Mouse (Mus musculus): ENCODE measurements at regions not wholly inside any gene's neighbourhood (a gene's known extent, or its start where the extent isn't known, plus 50 kb on each side); places are given as distances from the start of the nearest gene placed in this dataset.
"Not testable (repeated sequence)": the region's sequence is repeated elsewhere in the genome, so short reads cannot be mapped to it uniquely, and the experiment has no call there.

GRCm38 (mm10) chr6:143440237-143440950 is 273.4 kb downstream of the Etnk1 start:
- no peak for ATAC-seq (ENCODE audit: insufficient number of reproducible peaks, insufficient read depth, low FRiP score, low TSS enrichment, low read depth)
- Histone ChIP-seq H3K9ac (no peak overlapping the region), H3K27me3 (peaks cover 70% of the 10 kb centered on the region), H3K4me2 (no peak overlapping the region), H3K27ac (no peak overlapping the region), H3K4me1 (peaks cover 19% of the 10 kb centered on the region), H3K9me3 (no peaks in the 10 kb centered on the region), H3K36me3 (no peaks in the 10 kb centered on the region), H3K4me3 (no peak overlapping the region)
- WGBS = 71% methylated on average over 15 of the region's 15 CpGs

- Histone ChIP-seq H3K4me3 (no peak overlapping the region), H3K36me3 (no peaks in the 10 kb centered on the region), H3K9ac (no peak overlapping the region), H3K27me3 (peaks cover 78% of the 10 kb centered on the region), H3K4me2 (no peak overlapping the region), H3K4me1 (peaks cover 16% of the 10 kb centered on the region), H3K27ac (no peak overlapping the region), H3K9me3 (no peaks in the 10 kb centered on the region)
- 88% methylated on average over 8 of the region's 8 CpGs for WGBS
- no peak for ATAC-seq (ENCODE audit: insufficient number of reproducible peaks, insufficient read depth, low FRiP score, low TSS enrichment, low read depth)
Observed at GRCm38 (mm10) chr6:143442361-143442760, 275.3 kb downstream of the Etnk1 start.

- WGBS = 84% methylated on average over 6 of the region's 6 CpGs
- Histone ChIP-seq H3K9me3 (no peaks in the 10 kb centered on the region), H3K4me2 (no peak overlapping the region), H3K27ac (no peak overlapping the region), H3K9ac (no peak overlapping the region), H3K4me3 (no peak overlapping the region), H3K36me3 (no peaks in the 10 kb centered on the region), H3K4me1 (peaks cover 5% of the 10 kb centered on the region), H3K27me3 (peaks cover 86% of the 10 kb centered on the region)
- ATAC-seq (ENCODE audit: insufficient number of reproducible peaks, insufficient read depth, low FRiP score, low TSS enrichment, low read depth) = no peak
Observed at GRCm38 (mm10) chr6:143443446-143443845, 276.4 kb downstream of the Etnk1 start.

GRCm38 (mm10) chr6:143444782-143445181 is 277.8 kb downstream of the Etnk1 start:
- no peaks in the 10 kb centered on the region for H3K36me3 ChIP-seq
- H3K27me3 ChIP-seq = peaks cover 86% of the 10 kb centered on the region
- no peak overlapping the region for H3K4me2 ChIP-seq
- H3K9me3 ChIP-seq = no peaks in the 10 kb centered on the region
- ATAC-seq (ENCODE audit: insufficient number of reproducible peaks, insufficient read depth, low FRiP score, low TSS enrichment, low read depth) = no peak
- H3K4me1 ChIP-seq = no peaks in the 10 kb centered on the region
- no peak overlapping the region for H3K27ac ChIP-seq
- H3K9ac ChIP-seq = no peak overlapping the region
- 66% methylated on average over 3 of the region's 3 CpGs for WGBS
- H3K4me3 ChIP-seq = no peak overlapping the region

DNA sequence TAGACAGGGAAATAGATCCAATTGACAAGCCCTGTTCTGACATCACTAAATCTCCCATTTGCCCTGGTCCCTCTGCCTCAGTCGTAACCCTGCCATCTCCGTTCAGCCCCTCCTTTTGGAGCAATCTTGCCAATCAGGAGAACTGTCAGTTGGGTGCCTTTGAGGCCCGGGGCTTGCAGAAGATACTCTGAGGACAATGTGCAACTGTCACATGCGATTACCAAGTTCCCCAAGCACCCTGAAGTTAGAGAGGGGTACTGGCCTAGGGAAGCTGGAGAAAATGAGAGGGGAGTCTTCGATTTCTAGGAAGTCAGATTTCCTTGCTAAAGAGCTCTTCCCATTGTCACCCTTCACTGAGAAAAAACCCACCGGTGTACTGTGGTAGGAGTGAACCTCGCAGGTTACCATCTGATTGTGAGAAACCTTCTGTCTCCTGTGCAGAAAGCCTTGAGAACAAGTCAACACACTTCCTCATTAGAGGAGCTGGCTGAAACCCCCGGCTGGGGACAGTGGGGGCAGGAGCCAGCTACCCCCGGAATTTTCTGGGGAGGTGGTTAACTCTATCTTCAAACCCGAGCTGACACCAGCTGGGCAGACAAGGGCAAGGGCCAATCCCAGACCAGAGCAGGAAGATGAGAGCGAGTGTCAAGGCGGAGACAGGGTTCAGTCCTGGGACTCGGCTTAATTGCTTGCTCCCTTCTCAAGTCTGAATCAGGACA is 279.0 kb downstream of the Etnk1 start:
- Histone ChIP-seq H3K36me3 (no peaks in the 10 kb centered on the region), H3K4me2 (no peak overlapping the region), H3K27ac (no peak overlapping the region), H3K9ac (no peak overlapping the region), H3K4me1 (no peaks in the 10 kb centered on the region), H3K9me3 (no peaks in the 10 kb centered on the region), H3K27me3 (peaks cover 82% of the 10 kb centered on the region), H3K4me3 (no peak overlapping the region)
- ATAC-seq (ENCODE audit: insufficient number of reproducible peaks, insufficient read depth, low FRiP score, low TSS enrichment, low read depth) = no peak
- WGBS = 80% methylated on average over 13 of the region's 13 CpGs

DNA sequence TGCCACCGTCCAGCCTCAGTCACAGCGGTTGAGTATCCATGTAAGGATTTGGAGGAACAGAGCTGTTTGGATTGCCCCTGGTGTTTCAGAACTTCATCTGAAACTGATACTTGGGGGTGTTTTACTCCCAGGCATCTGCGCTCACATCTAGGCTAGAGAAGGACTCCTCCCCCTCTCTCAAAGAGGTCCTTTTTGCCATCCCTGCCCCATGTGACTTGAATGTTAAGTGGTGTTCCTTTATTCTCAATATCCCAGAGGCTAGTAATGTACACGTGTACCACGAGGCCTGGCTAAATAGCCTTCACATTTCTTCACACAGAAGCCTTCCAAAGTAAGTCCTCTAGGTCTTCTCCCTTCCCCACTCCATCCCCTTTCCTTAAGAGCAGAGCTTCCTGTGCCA is 280.0 kb downstream of the Etnk1 start:
- no peak overlapping the region for H3K4me2 ChIP-seq

DNA sequence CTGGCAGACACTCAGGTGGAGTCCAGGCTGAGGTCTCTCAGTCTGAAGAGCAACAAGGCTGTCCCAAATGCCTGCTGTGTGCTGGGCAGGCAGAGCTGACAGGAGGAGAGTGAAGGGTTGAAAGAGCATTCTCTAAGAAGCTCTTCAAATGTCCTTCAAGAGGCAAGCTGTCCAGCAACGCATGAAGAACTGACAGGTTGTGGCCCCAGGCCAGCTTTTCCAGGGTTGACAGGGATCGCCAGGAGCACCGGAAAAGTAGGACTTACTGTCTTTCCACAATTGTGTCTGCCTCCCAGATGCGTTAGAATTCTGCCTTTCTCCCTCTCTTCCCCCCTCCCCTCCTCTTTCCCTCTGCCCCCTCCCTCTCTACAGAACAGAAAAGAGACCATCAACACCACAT is 282.1 kb downstream of the Etnk1 start:
- Histone ChIP-seq H3K9me3 (no peaks in the 10 kb centered on the region; the same call in none of the 2 replicates), H3K4me1 (no peaks in the 10 kb centered on the region), H3K36me3 (no peaks in the 10 kb centered on the region), H3K27me3 (peaks cover 64% of the 10 kb centered on the region), H3K9ac (no peak overlapping the region), H3K4me3 (no peak overlapping the region), H3K4me2 (no peak overlapping the region), H3K27ac (no peak overlapping the region)
- WGBS = 64% methylated on average over 4 of the region's 4 CpGs
- no peak for ATAC-seq (ENCODE audit: insufficient number of reproducible peaks, insufficient read depth, low FRiP score, low TSS enrichment, low read depth)

More for the DNA sequence above, 280.0 kb downstream of the Etnk1 start:
- no peak overlapping the region for H3K9ac ChIP-seq
- no peak for ATAC-seq (ENCODE audit: insufficient number of reproducible peaks, insufficient read depth, low FRiP score, low TSS enrichment, low read depth)
- H3K27ac ChIP-seq = no peak overlapping the region
- no peak overlapping the region for H3K4me3 ChIP-seq
- H3K9me3 ChIP-seq = no peaks in the 10 kb centered on the region; the same call in none of the 2 replicates
- WGBS = 76% methylated on average over 5 of the region's 5 CpGs
- no peaks in the 10 kb centered on the region for H3K4me1 ChIP-seq
- peaks cover 83% of the 10 kb centered on the region for H3K27me3 ChIP-seq
- no peaks in the 10 kb centered on the region for H3K36me3 ChIP-seq

DNA sequence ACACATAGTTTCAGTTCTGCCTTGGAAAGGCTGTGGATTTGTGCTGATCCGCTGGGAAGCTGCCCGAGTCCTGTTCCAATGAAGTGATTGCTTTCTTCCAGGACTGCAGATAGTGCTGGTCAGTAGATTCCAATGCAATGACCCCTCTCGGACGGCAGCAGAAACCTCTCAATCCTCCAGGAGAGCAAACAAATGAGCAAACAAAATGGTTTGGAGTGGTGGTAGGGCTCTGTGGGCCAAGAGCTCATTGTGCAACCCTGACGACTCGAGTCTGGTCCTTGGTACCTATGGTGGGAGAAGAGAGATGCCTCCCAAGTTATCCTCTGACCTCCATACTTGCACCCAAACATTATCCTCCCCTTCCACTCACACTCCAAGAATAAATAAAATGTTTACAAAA is 284.8 kb downstream of the Etnk1 start:
- H3K27me3 ChIP-seq = peaks cover 45% of the 10 kb centered on the region
- H3K4me2 ChIP-seq = no peak overlapping the region
- no peak overlapping the region for H3K9ac ChIP-seq
- H3K4me1 ChIP-seq = no peaks in the 10 kb centered on the region
- 95% methylated on average over 6 of the region's 6 CpGs for WGBS
- no peaks in the 10 kb centered on the region for H3K36me3 ChIP-seq
- no peaks in the 10 kb centered on the region; the same call in none of the 2 replicates for H3K9me3 ChIP-seq
- no peak overlapping the region for H3K27ac ChIP-seq
- no peak for ATAC-seq (ENCODE audit: insufficient number of reproducible peaks, insufficient read depth, low FRiP score, low TSS enrichment, low read depth)
- no peak overlapping the region for H3K4me3 ChIP-seq

GRCm38 (mm10) chr6:143454695-143455218 is 287.7 kb downstream of the Etnk1 start:
- Histone ChIP-seq H3K27me3 (peaks cover 22% of the 10 kb centered on the region), H3K27ac (no peak overlapping the region), H3K36me3 (no peaks in the 10 kb centered on the region), H3K4me2 (no peak overlapping the region), H3K4me3 (no peak overlapping the region), H3K4me1 (no peaks in the 10 kb centered on the region), H3K9ac (no peak overlapping the region), H3K9me3 (no peaks in the 10 kb centered on the region; the same call in none of the 2 replicates)
- 92% methylated on average over 9 of the region's 9 CpGs for WGBS
- ATAC-seq (ENCODE audit: insufficient number of reproducible peaks, insufficient read depth, low FRiP score, low TSS enrichment, low read depth) = no peak

DNA sequence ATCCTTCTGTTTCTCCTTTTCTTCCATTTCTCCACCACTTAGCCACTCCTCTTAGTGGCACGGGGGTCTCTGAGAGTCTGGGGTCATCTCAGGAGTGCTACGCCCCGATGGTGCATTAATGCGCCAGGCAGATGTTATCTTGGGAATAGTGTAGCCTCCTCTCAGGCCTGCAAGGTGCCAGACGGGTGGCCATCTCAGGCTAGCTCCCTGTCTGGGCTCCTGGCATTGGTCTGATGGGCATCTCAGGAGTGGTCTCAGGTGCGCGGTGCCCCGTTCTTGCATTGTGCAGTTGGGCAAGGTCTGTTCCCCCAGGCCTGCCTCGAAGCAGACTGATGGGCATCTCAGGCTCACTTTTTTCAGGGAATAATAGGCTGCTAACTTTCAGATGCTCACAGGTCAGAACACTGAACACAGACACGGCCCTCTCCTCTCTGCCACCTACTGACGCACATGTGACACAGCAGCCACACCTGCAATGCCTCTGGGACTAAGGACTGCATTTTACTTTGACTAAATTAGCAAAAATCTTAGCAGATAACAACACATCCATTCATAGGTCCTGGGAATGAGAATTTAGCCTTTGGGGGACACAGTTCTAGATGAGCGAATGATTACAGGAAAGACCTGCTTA is 298.0 kb downstream of the Etnk1 start:
- peaks cover 21% of the 10 kb centered on the region for H3K27me3 ChIP-seq
- H3K27ac ChIP-seq = no peak overlapping the region
- no peak overlapping the region for H3K4me2 ChIP-seq
- H3K4me1 ChIP-seq = no peaks in the 10 kb centered on the region
- H3K4me3 ChIP-seq = no peak overlapping the region
- H3K9me3 ChIP-seq = no peaks in the 10 kb centered on the region
- no peak for ATAC-seq (ENCODE audit: insufficient number of reproducible peaks, insufficient read depth, low FRiP score, low TSS enrichment, low read depth)
- no peaks in the 10 kb centered on the region for H3K36me3 ChIP-seq
- 72% methylated on average over 12 of the region's 12 CpGs for WGBS
- H3K9ac ChIP-seq = no peak overlapping the region

DNA sequence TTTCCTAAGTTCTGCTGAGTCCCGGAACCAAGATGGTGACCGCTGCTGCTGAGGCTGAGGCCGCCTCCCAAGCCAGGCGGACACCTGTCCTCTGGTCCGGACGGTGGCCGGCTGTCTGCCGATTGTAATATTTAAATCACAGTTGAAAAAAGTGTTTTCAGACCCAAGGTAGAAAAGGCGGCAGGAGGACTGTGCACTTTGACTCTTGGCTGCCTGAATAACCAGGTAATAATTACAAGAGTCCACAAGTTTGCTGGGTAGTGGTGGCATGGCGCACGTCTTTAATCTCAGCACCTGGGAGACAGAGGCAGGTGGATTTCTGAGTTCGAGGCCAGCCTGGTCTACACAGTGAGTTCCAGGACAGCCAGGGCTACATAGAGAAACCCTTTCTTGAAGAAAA is 305.7 kb downstream of the Etnk1 start:
- not testable (repeated sequence) for H3K9me3 ChIP-seq; H3K4me2 ChIP-seq; H3K4me3 ChIP-seq; H3K4me1 ChIP-seq; H3K9ac ChIP-seq; H3K27ac ChIP-seq; H3K36me3 ChIP-seq; H3K27me3 ChIP-seq; ATAC-seq (ENCODE audit: insufficient number of reproducible peaks, insufficient read depth, low FRiP score, low TSS enrichment, low read depth)
- WGBS = 95% methylated on average over 12 of the region's 12 CpGs
